Mouse (Mus musculus) CH12.LX (cell line): ENCODE data around the gene Rps11.

Experiments
- CHD2 ChIP-seq: IDR thresholded peaks from 2 replicates; pipeline ENCODE4 v1.6.1; 2011; ENCODE audit warnings: low read length, improper control_type of control experiment
- CTCF ChIP-seq, 2 experiments: IDR thresholded peaks in 1 of 2; conservative IDR thresholded peaks in 1 of 2; 2 replicates each; pipeline ENCODE4 v1.5.1; 2011 to 2012; ENCODE audit warnings: low read depth in 2 of 2, low read length in 2 of 2, improper control_type of control experiment in 1 of 2, inconsistent platforms in 1 of 2, mild to moderate bottlenecking in 1 of 2, moderate library complexity in 1 of 2
- EP300 ChIP-seq: IDR thresholded peaks from 2 replicates; pipeline ENCODE4 v1.6.1; 2011; ENCODE audit warnings: low read length, improper control_type of control experiment
- IRF4 ChIP-seq: IDR thresholded peaks from 2 replicates; pipeline ENCODE4 v1.6.1; 2014; ENCODE audit warnings: low read depth, mild to moderate bottlenecking, inconsistent platforms, low read length, improper control_type of control experiment
- POLR2A ChIP-seq: IDR thresholded peaks from 2 replicates; pipeline ENCODE4 v1.6.1; 2011; ENCODE audit warnings: low read depth, mild to moderate bottlenecking, improper control_type of control experiment, low read length
- UBTF ChIP-seq: IDR thresholded peaks from 2 replicates; pipeline ENCODE4 v1.6.1; 2012; ENCODE audit warnings: low read depth, mild to moderate bottlenecking, inconsistent platforms, low read length, improper control_type of control experiment, moderate library complexity
- USF1 ChIP-seq: IDR thresholded peaks from 2 replicates; pipeline ENCODE4 v1.6.1; 2014; ENCODE audit warnings: low read depth, mild to moderate bottlenecking, inconsistent platforms, low read length, improper control_type of control experiment
- ZKSCAN1 ChIP-seq: IDR thresholded peaks from 2 replicates; pipeline ENCODE4 v1.6.1; 2012; ENCODE audit warnings: low read depth, inconsistent platforms, low read length, improper control_type of control experiment, borderline replicate concordance

GRCm38 (mm10) chr7:45168656-45169055 is 44.4 kb upstream of the Rps11 start:
- TF ChIP-seq CTCF (conservative IDR thresholded peaks at IDR 0.05 in 1 of 2, IDR thresholded peaks at IDR 0.05 in 1 of 2; ENCODE audit: low read depth in 2 of 2, low read length in 2 of 2) (no peak), CHD2 (no peak), POLR2A (no peak), USF1 (no peak), EP300 (no peak), IRF4 (no peak), ZKSCAN1 (no peak), UBTF (no peak)
